Comparison of ENCODE assay signal across 8 mouse cellular contexts in the genomic region with DNA sequence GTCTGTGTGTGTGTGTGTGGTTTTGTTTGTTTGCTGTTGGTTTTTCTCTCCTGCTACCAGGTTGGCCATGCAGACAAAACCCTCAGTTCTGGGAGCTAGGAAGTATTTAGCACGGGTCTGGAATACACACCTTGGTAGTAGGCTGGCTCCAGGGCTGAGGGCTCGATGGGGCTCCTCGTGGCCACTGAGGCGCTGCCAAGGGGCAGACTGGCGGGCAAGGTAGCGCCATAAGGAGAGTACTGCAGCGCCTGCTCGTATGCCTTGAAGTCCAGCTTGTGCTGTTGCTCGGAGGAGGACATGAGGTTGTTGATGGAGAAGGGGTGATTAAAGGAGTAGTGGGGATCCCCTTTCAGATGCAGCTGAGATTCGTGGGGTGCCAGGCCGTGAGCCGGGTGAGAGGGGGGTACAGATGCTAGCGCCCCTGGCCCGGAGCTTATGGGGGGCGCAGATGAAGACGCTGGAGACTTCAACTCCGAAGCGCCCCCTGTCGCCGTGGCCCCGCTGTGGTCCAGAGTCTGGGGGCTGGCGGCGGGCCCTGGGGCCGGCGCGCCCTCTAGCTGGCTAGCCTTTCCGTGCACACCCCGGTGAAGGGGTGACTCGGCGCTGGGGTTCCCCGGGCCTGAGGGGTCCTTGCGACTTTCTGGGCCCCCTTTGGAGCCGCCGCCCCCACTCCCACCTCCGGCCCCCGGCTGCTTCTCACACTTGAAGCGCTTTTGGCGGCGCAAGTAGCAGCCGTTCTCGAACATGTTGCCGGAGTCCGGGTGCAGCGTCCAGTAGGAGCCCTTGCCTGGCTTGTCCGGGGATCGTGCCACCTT. TPM values are rescaled to one million over a fixed set of nuclear protein-coding genes. Genes with fewer than 3 reads are reported as not detected.
DNase-seq lines count a peak whose midpoint lies in the region; ATAC-seq lines count a peak whose summit lies in the region.

No protein-coding gene starts in this region.

- peak overlapping the region; percentile 24 for H3K4me3 ChIP-seq in kidney, embryonic 15.5 days (replicated peaks)
- H3K4me3 ChIP-seq in forebrain, embryonic 11.5 days (ENCODE audit: low read depth, low read length), result peak overlapping the region; percentile 12; the same call in 1 of the 2 replicates
- peak overlapping the region; percentile 27 for H3K4me3 ChIP-seq in limb, embryonic 12.5 days (replicated peaks)
- H3K4me3 ChIP-seq in midbrain, embryonic 13.5 days (replicated peaks), result peak overlapping the region; percentile 44

- no peak overlapping the region for H3K27ac ChIP-seq in kidney, embryonic 15.5 days
- H3K27ac ChIP-seq in forebrain, embryonic 11.5 days (ENCODE audit: low read depth, low read length), result no peak overlapping the region
- H3K27ac ChIP-seq in limb, embryonic 12.5 days, result no peak overlapping the region
- peak overlapping the region; percentile 60 for H3K27ac ChIP-seq in midbrain, embryonic 13.5 days

- DNase-seq in kidney, postnatal 14 days, result no peak
- peak; percentile 81 for DNase-seq in forebrain, embryonic 11.5 days (ENCODE audit: low spot score)
- DNase-seq in cerebellum, adult 18-20 months, result no peak
- no peak for DNase-seq in adrenal gland, adult 18-20 months (ENCODE audit: low spot score in 2 of 2)
- no peak for DNase-seq in adrenal gland, postnatal 10 days

- H3K4me2 ChIP-seq in kidney, embryonic 15.5 days, result peak overlapping the region; percentile 26
- H3K4me2 ChIP-seq in forebrain, embryonic 11.5 days (ENCODE audit: low read depth, low read length, severe bottlenecking), result peak overlapping the region; percentile 36; the same call in 1 of the 2 replicates
- peak overlapping the region; percentile 44 for H3K4me2 ChIP-seq in limb, embryonic 12.5 days
- H3K4me2 ChIP-seq in midbrain, embryonic 13.5 days (replicated peaks), result peak overlapping the region; percentile 43

- no peak; the same call in 1 of the 2 replicates for ATAC-seq in kidney, embryonic 15.5 days (replicated peaks; ENCODE audit: low FRiP score)
- ATAC-seq in forebrain, embryonic 11.5 days (replicated peaks; ENCODE audit: low FRiP score), result peak; percentile 45
- no peak; the same call in 1 of the 2 replicates for ATAC-seq in limb, embryonic 12.5 days (ENCODE audit: insufficient number of reproducible peaks, insufficient read depth, low FRiP score, low TSS enrichment, low read depth)
- no peak for ATAC-seq in midbrain, embryonic 13.5 days

- H3K9me3 ChIP-seq in kidney, embryonic 15.5 days (replicated peaks), result no peaks in the 10 kb centered on the region
- no peaks in the 10 kb centered on the region for H3K9me3 ChIP-seq in forebrain, embryonic 11.5 days (ENCODE audit: control insufficient read depth, low read length)
- H3K9me3 ChIP-seq in limb, embryonic 12.5 days, result no peaks in the 10 kb centered on the region
- H3K9me3 ChIP-seq in midbrain, embryonic 13.5 days, result no peaks in the 10 kb centered on the region

- no peak overlapping the region for H3K9ac ChIP-seq in kidney, embryonic 15.5 days
- H3K9ac ChIP-seq in forebrain, embryonic 11.5 days (ENCODE audit: low read length), result no peak overlapping the region
- H3K9ac ChIP-seq in limb, embryonic 12.5 days (replicated peaks), result no peak overlapping the region; the same call in 1 of the 2 replicates
- peak overlapping the region; percentile 45 for H3K9ac ChIP-seq in midbrain, embryonic 13.5 days (replicated peaks)

- WGBS in kidney, embryonic 15.5 days, result 3% methylated on average over 46 of the region's 46 CpGs
- WGBS in forebrain, embryonic 11.5 days, result under 1% methylated on average over 45 of the region's 46 CpGs
- 1% methylated on average over 46 of the region's 46 CpGs for WGBS in limb, embryonic 12.5 days
- WGBS in midbrain, embryonic 13.5 days, result under 1% methylated on average over 46 of the region's 46 CpGs

- no peaks in the 10 kb centered on the region for H3K36me3 ChIP-seq in kidney, embryonic 15.5 days
- H3K36me3 ChIP-seq in forebrain, embryonic 11.5 days (ENCODE audit: control insufficient read depth, insufficient read depth, low read length), result no peaks in the 10 kb centered on the region
- no peaks in the 10 kb centered on the region for H3K36me3 ChIP-seq in limb, embryonic 12.5 days
- no peaks in the 10 kb centered on the region for H3K36me3 ChIP-seq in midbrain, embryonic 13.5 days

- H3K4me1 ChIP-seq in kidney, embryonic 15.5 days, result peaks cover 49% of the 10 kb centered on the region
- H3K4me1 ChIP-seq in forebrain, embryonic 11.5 days (replicated peaks; ENCODE audit: control insufficient read depth, insufficient read depth, low read length), result peaks cover 14% of the 10 kb centered on the region; the same call in 1 of the 2 replicates
- peaks cover 38% of the 10 kb centered on the region for H3K4me1 ChIP-seq in limb, embryonic 12.5 days (replicated peaks)
- H3K4me1 ChIP-seq in midbrain, embryonic 13.5 days (replicated peaks), result peaks cover 38% of the 10 kb centered on the region

- peaks cover 90% of the 10 kb centered on the region for H3K27me3 ChIP-seq in kidney, embryonic 15.5 days
- H3K27me3 ChIP-seq in forebrain, embryonic 11.5 days (ENCODE audit: control insufficient read depth, insufficient read depth, low read length), result peaks cover 73% of the 10 kb centered on the region
- peaks cover 82% of the 10 kb centered on the region for H3K27me3 ChIP-seq in limb, embryonic 12.5 days
- H3K27me3 ChIP-seq in midbrain, embryonic 13.5 days, result peaks cover 90% of the 10 kb centered on the region

RNA-seq across cellular contexts. Expression of a gene that starts 4.6 kb away (rescaled TPM):
- 0.93 and 1.0 TPM in 2 replicates for polyA plus RNA-seq in kidney, embryonic 15.5 days (2015; fragmentation: Nextera tagmentation; extraction: Ambion mirVana)
- polyA plus RNA-seq in forebrain, embryonic 11.5 days (2014; fragmentation: Nextera tagmentation; extraction: Ambion mirVana), result 1.7 and 1.9 TPM in 2 replicates
- not detected in 2 replicates for polyA plus RNA-seq in limb, embryonic 12.5 days (2016; fragmentation: Nextera tagmentation; extraction: Ambion mirVana)
- polyA plus RNA-seq in midbrain, embryonic 13.5 days (2015; fragmentation: Nextera tagmentation; extraction: Ambion mirVana), result 3.0 and 3.8 TPM in 2 replicates
- total RNA-seq in adrenal gland, adult 18-20 months (2021), result not detected
- under 1 TPM; 0.45 to 0.96 TPM for total RNA-seq in adrenal gland, postnatal 10 days (2021)

RNA-seq across cellular contexts. Expression of a gene that starts 21.8 kb away (rescaled TPM):
- 0.21 and 0.35 TPM in 2 replicates for polyA plus RNA-seq in kidney, embryonic 15.5 days (2015; fragmentation: Nextera tagmentation; extraction: Ambion mirVana)
- 0.44 and 0.57 TPM in 2 replicates for polyA plus RNA-seq in forebrain, embryonic 11.5 days (2014; fragmentation: Nextera tagmentation; extraction: Ambion mirVana)
- polyA plus RNA-seq in limb, embryonic 12.5 days (2016; fragmentation: Nextera tagmentation; extraction: Ambion mirVana), result 0.09 and 0.13 TPM in 2 replicates
- polyA plus RNA-seq in midbrain, embryonic 13.5 days (2015; fragmentation: Nextera tagmentation; extraction: Ambion mirVana), result 1.8 and 2.6 TPM in 2 replicates
- not detected for total RNA-seq in adrenal gland, adult 18-20 months (2021)
- under 1 TPM in 1 of 2 experiments, not detected in 1; 0.06 TPM for total RNA-seq in adrenal gland, postnatal 10 days (2021)
